Mouse (Mus musculus) ES-E14 (cell line): ENCODE results near the gene Tshz3.

Experiments used
- MAFK ChIP-seq: IDR thresholded peaks from 2 replicates; pipeline ENCODE4 v1.6.1; 2014; ENCODE audit warnings: mild to moderate bottlenecking, low read depth, low read length, inconsistent platforms; ENCODE audit not compliant: insufficient read depth
- ZC3H11A ChIP-seq: IDR thresholded peaks from 2 replicates; pipeline ENCODE4 v1.6.1; 2012; ENCODE audit warnings: low read depth, mild to moderate bottlenecking, inconsistent platforms, low read length, borderline replicate concordance
- ZNF384 ChIP-seq: IDR thresholded peaks from 2 replicates; pipeline ENCODE4 v1.6.1; 2012; ENCODE audit warnings: low read depth, low read length, inconsistent platforms

GRCm38 (mm10) chr7:36699001-36699987 lies 1.4 kb downstream of the Tshz3 start:
- TF ChIP-seq MAFK (no peak), ZC3H11A (no peak), ZNF384 (no peak)
